Mouse (Mus musculus): ENCODE results near the gene Srp72.

The Srp72 gene

GRCm38 (mm10) chr5:76974554-76975285, at the start of gene Srp72:
TSS of gene Srp72 (plus strand) at chr5:76974683.
- peak; percentile 69 to 81 for DNase-seq (ENCODE audit: low spot score in 2 of 2)

GRCm38 (mm10) chr5:76928124-76928832, 46.2 kb upstream of the Srp72 start:
- DNase-seq (ENCODE audit: low spot score in 2 of 2) = no peak

- no peak for DNase-seq (ENCODE audit: low spot score in 2 of 2)
These were observed 45.2 kb upstream of the Srp72 start for GRCm38 (mm10) chr5:76929180-76929877.

- DNase-seq (ENCODE audit: low spot score in 2 of 2) = no peak
These were observed 34.8 kb upstream of the Srp72 start for GRCm38 (mm10) chr5:76939717-76940116.

- no peak for DNase-seq (ENCODE audit: low spot score in 2 of 2)
These were observed 32.5 kb upstream of the Srp72 start for GRCm38 (mm10) chr5:76941975-76942374.

- no peak for DNase-seq (ENCODE audit: low spot score in 2 of 2)
These were observed 32.0 kb upstream of the Srp72 start for GRCm38 (mm10) chr5:76942505-76942904.

- DNase-seq (ENCODE audit: low spot score in 2 of 2) = no peak
These were observed 29.4 kb upstream of the Srp72 start for GRCm38 (mm10) chr5:76944965-76945677.

GRCm38 (mm10) chr5:76945678-76946033, 28.8 kb upstream of the Srp72 start:
- DNase-seq (ENCODE audit: low spot score in 2 of 2) = no peak

GRCm38 (mm10) chr5:76947142-76947541, 27.3 kb upstream of the Srp72 start:
- no peak for DNase-seq (ENCODE audit: low spot score in 2 of 2)

- DNase-seq (ENCODE audit: low spot score in 2 of 2) = peak in 1 of 2 experiments; percentile 7
These were observed 26.7 kb upstream of the Srp72 start for GRCm38 (mm10) chr5:76947758-76948157.

- DNase-seq (ENCODE audit: low spot score in 2 of 2) = no peak
These were observed 24.0 kb upstream of the Srp72 start for GRCm38 (mm10) chr5:76950343-76951105.

GRCm38 (mm10) chr5:76951106-76952027, 23.1 kb upstream of the Srp72 start, which contains the start of the genes Paics and Ppat:
TSS of gene Paics (plus strand) at chr5:76951307.
TSS of gene Ppat (minus strand) at chr5:76951578.
- peak; percentile 99 for DNase-seq (ENCODE audit: low spot score in 2 of 2)

GRCm38 (mm10) chr5:76952112-76953040, 22.1 kb upstream of the Srp72 start:
- DNase-seq (ENCODE audit: low spot score in 2 of 2) = no peak

GRCm38 (mm10) chr5:76953794-76954193, 20.7 kb upstream of the Srp72 start:
- DNase-seq (ENCODE audit: low spot score in 2 of 2) = no peak

- DNase-seq (ENCODE audit: low spot score in 2 of 2) = no peak
These were observed 20.1 kb upstream of the Srp72 start for GRCm38 (mm10) chr5:76954271-76954900.

- no peak for DNase-seq (ENCODE audit: low spot score in 2 of 2)
These were observed 19.0 kb upstream of the Srp72 start for GRCm38 (mm10) chr5:76955474-76955873.

GRCm38 (mm10) chr5:76957954-76958353, 16.5 kb upstream of the Srp72 start:
- no peak for DNase-seq (ENCODE audit: low spot score in 2 of 2)

- no peak for DNase-seq (ENCODE audit: low spot score in 2 of 2)
These were observed 14.9 kb upstream of the Srp72 start for GRCm38 (mm10) chr5:76959587-76959986.

Measured in natural killer cell, adult 2 months (primary cell).